Mouse (Mus musculus): ENCODE results near the gene Idua.
"Not testable (repeated sequence)": the region's sequence is repeated elsewhere in the genome, so short reads cannot be mapped to it uniquely, and the experiment has no call there.

Idua gene

DNA sequence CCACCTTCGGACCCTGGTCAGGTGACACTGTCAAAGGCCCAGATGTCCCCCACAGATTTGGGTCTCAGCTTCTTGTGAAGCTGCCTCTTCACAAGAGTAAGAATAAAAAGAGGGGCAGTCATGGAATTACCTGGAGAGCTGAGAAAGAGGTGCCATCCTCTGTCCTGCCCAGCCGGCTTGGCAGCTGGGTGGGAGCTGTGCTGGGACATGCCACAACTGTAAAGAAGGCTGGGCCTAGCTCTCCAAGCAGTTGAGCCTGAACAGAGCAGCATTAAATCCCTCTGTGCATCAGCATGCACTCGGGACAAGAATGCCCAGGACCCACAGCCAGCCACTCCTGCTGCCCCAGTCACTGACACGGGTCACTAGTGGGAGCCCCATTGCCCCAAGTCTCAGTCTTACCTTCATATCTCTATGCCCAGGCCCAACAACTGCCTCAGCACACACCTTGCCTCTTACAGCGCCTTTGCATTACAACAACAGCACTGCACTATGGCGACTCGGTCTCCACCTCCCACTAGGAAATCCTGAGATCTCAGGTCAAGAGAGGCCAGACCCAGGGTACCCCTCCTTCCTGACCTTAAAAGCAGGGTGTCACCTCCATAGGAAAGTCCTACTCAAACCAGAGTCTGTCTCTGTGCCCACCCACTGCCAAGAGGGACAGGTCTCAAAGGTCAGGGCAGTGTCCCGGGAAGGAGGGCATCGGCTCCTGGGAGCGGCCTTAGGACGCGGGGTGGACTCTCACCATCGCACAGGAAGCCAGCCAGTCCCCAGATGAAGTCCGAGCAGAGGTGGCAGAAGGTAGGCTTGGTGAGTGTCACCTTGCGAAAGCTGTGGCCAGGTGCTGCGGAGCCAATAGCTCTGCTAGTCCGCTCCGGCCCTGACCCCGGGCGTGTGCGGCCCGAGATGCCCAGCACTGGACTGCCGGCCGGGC is at the start of gene Idua:
TSS of gene Idua (plus strand) at position 634 of the 934 bp plus-strand sequence.
- ATAC-seq (ENCODE audit: low TSS enrichment): peak; percentile 13

DNA sequence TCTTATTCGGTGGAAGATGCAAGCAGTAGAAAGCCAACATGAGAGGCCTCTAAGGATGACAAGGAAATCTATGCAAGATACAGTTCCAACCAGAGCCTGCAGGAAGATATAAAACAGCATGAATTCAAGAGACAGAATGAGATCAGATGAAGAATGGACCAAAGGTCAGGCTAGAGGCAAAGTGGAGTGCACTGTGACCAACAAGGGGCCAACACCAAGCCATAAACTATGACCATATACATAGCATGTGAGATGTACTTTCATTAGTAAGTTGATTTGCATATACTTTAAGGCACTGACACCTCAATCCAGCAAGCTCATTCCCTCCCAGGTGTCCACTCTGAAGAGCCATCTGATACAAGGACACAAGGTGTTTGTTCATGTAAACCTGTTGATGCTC is 49.7 kb upstream of the Idua start:
- no peak for ATAC-seq (ENCODE audit: low TSS enrichment)

DNA sequence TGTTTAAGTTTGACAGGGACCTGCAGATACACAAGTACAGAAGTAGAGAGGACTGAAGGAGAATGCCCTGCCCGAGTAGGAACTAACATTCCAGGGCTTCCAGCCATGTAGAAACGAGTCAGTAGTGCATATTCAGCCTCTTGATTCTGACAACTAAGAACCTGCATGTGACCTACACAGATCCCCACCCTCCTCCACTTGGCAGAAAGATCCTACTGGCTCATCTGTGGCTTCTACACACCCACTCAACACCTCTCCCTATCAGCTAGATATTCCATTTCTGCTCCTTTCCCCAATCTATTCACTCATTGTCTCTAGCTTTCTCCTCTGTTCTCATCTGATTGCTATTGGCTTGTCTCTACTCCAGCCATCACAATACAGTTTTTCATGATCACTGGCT is 38.3 kb upstream of the Idua start:
- ATAC-seq (ENCODE audit: low TSS enrichment): peak; percentile 86

DNA sequence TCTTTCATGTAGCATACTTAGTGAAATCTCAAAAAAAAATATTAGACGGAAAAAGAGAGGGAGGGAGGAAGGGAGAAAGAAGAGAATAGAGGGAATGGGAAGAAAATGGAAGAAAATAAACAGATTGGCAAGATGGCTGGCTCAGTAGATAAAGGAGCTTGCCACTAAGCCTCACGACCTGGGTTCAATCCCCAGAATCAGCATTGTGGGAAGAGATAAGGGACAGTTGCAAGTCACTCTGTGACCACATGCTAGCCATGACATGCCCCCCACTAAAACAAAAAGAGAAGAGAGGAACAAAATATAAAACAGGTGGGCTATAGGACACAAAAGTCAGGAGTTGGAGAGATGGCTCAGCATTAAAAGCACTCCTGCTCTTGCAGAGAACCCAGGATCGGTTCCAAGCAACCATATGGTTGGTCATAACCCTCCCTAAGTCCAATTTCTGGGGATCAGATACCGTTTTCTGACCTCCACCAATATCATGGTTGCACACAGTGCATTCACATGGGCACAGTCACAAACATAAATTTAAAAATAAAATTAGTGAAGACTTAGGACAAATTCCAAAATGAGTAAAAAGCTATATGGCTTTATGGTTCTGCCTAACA is 34.0 kb upstream of the Idua start:
- no peak for ATAC-seq (ENCODE audit: low TSS enrichment)

GRCm38 (mm10) chr5:108628891-108629633 is 31.1 kb upstream of the Idua start:
- ATAC-seq (ENCODE audit: low TSS enrichment): peak; percentile 72

DNA sequence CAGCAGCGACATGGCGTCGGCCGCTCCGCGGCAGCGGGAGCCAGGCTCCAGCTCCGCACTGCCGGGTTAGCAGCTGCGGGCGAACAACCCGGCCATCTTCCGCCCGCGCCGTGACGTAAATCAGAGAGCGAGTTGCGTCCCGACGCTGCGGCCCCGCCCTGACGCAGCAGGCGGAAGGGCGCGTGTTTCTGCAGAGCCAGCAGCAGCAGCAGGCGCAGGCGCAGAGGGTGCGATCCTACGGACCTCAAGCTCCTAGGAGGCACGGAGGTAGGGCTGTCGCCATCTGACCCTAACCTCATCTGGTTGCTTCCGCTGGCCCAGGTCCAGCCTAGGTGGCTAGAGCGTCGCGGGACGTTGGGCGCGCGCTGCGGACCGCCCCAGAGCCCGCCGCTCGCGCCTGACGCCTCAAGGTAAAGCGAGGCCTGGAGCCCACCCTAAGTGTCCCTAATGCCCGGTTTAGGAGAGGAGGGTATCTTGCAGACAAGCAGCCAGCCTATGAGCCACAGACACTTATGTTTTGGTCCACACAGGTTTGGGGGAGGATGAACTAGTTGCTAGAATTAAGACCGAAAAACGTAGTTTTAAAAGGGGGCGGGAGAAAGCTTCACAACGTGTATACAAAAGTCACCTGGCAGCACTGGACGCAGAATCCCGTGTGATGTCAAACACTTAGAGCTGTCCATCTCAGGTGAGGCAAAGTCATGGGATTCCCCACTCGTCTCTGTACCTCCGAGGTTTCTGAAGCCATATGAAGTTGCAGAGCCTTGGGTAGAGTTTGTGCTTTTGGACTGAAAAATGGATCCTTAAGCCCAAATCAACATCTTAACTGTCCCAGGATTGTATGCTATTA is 30.3 kb upstream of the Idua start, which contains the start of the genes Gak and Tmem175:
TSS of gene Gak (minus strand) at position 122 of the 850 bp plus-strand sequence.
TSS of gene Tmem175 (plus strand) at position 137 of the 850 bp plus-strand sequence.
- ATAC-seq (ENCODE audit: low TSS enrichment): peak; percentile 97

GRCm38 (mm10) chr5:108633676-108634075 is 26.5 kb upstream of the Idua start:
- ATAC-seq (ENCODE audit: low TSS enrichment): no peak

- ATAC-seq (ENCODE audit: low TSS enrichment): not testable (repeated sequence)
These were observed 26.0 kb upstream of the Idua start for GRCm38 (mm10) chr5:108634088-108634487.

GRCm38 (mm10) chr5:108636172-108636571 is 24.0 kb upstream of the Idua start:
- ATAC-seq (ENCODE audit: low TSS enrichment): no peak

DNA sequence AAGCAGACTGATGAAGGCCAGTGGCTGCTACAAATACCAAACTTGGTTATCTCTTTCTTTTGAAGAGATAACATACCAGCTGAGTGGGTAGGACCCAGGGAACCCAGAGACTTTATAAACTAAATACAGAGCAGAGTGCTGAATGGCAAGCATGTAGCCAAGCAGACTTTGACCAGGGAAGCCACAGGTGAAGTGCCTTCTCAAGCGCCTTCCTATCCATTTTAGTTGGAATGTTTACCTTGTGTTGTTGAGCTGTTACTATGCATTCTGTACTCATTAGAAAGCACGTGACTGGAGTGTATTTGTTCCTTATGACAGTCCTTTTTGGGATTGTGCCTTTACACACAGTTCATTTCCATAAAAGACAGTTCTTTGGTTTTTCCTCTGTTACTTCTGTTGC is 16.5 kb upstream of the Idua start:
- ATAC-seq (ENCODE audit: low TSS enrichment): no peak

DNA sequence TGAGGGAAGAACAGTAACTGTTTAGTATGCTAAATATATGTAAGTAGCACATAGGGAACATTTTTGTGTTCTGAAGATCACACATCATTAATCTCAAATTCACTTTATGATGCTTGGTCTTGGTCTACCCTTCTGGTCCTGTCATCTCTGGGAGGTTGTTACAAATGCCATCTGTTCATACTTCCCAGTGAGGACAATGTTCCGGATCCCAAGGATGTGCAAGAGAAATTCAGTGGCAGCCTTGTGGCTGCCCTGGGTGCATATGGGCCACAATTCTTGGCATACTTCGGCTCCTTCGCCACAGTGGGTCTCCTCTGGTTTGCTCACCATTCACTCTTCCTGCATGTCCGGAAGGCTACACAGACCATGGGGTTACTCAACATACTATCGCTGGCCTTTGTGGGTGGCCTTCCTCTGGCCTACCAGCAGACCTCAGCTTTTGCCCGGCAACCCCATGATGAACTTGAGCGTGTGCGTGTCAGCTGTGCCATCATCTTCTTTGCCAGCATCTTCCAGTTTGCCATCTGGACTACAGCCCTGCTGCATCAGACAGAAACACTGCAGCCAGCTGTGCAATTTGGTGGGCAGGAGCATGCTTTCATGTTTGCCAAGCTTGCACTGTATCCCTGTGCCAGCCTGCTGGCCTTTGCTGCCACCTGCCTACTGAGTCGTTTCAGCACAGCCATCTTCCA is 14.3 kb upstream of the Idua start:
- ATAC-seq (ENCODE audit: low TSS enrichment): peak; percentile 48

DNA sequence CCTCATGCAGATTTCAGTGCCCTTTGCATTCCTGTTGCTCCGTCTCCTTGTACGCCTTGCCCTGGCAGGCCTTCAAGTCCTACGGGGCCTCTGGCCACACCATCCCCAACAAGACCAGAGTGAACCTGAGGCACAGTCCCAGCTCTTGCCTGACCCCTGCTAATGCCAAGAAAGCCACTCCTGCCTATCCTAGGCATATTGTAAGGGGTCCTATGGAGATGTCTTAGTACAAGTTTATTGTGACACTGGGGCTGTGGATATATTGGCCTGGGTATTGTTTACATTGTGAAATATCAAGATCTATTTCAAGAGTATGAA is 13.8 kb upstream of the Idua start:
- no peak; the same call in 1 of the 2 replicates for ATAC-seq (ENCODE audit: low TSS enrichment)

DNA sequence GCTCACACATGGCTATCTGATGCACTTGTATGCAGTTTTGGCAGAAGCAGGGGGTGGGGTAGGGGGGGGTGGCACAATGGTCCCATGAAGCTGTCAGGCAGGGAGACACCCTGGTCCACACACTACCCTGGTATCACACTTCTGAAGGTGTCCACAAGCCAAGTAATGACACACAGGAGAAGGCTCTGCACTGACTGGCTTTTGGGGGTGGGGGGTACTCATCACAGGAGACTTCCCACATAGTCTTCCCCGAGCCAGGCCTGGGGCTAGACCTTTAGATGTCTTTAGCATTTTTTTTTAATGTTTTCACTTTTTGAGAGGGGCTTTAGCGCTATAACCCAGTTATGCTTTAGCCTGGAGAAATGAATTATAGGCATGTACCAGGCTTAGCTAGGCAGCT is 12.8 kb upstream of the Idua start:
- ATAC-seq (ENCODE audit: low TSS enrichment): no peak

DNA sequence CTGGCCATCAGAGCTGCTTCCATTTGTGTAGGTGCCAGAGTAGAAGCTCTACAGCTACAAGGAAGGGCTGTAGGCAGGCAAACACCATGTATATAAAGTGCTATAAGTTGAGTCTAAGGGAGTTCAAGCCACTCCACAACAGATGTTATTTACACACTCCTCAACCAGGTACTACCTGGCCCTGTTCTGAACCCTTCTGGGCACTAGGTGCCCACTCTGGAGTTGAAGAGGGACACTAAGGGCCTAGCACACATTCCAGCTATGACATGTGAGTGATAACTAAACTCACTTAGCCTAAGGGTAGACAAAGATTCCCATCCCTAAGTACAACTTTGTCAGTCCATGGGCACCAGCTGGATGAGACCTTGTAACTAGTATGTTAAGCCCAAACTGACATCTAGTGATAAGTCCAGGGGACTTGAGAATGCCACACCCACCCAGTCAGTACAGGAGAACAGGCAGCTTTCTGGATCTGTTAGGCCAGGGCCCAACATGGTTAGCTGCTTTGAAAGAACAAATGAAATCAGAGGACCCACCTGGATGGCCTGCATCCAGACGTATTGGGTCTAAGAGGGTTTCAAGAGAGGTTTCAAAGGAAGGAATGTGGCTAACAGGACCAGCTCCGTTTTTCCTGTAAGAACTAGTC is 12.2 kb upstream of the Idua start:
- no peak for ATAC-seq (ENCODE audit: low TSS enrichment)

- no peak for ATAC-seq (ENCODE audit: low TSS enrichment)
These were observed 11.1 kb upstream of the Idua start for GRCm38 (mm10) chr5:108648937-108649576.

- no peak for ATAC-seq (ENCODE audit: low TSS enrichment)
These were observed 9.8 kb upstream of the Idua start for GRCm38 (mm10) chr5:108650341-108650740.

GRCm38 (mm10) chr5:108651136-108651720 is 8.9 kb upstream of the Idua start:
- ATAC-seq (ENCODE audit: low TSS enrichment): 0 out of 2 replicates have a peak, but pooled peaks have one; percentile 1

- peak; percentile 72 for ATAC-seq (ENCODE audit: low TSS enrichment)
These were observed 8.3 kb upstream of the Idua start for GRCm38 (mm10) chr5:108651823-108652222.

DNA sequence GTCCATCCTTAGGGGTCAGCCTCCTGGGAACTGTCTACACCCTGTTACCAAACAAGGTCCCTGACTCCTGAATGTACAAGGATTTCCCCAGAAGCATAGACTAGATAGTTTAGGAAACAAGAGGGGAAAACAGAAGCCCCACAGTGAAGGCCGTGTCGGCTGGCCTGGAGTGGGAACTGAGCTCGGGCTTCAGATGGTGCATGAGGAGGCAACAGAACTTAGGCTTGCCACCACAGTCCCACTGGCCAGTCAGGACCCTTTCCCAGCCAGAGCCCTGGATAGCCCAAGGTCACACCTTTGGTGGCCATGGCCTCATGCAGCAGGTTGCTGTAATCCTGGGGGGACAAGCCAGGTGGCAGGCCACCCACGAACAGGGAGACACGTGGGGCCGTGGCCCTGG is 6.8 kb upstream of the Idua start:
- no peak for ATAC-seq (ENCODE audit: low TSS enrichment)

All from frontal cortex, adult (tissue).